Mouse (Mus musculus) CD4-positive, CD25-positive, alpha-beta regulatory T cell, adult 2 months (primary cell): ENCODE results near the gene Setd7.

Experiments used
- DNase-seq: peaks from one replicate; pipeline ENCODE4 v3.0.0-alpha.2; 2012; ENCODE audit warnings: low read depth, low spot score

Gene Setd7

DNA sequence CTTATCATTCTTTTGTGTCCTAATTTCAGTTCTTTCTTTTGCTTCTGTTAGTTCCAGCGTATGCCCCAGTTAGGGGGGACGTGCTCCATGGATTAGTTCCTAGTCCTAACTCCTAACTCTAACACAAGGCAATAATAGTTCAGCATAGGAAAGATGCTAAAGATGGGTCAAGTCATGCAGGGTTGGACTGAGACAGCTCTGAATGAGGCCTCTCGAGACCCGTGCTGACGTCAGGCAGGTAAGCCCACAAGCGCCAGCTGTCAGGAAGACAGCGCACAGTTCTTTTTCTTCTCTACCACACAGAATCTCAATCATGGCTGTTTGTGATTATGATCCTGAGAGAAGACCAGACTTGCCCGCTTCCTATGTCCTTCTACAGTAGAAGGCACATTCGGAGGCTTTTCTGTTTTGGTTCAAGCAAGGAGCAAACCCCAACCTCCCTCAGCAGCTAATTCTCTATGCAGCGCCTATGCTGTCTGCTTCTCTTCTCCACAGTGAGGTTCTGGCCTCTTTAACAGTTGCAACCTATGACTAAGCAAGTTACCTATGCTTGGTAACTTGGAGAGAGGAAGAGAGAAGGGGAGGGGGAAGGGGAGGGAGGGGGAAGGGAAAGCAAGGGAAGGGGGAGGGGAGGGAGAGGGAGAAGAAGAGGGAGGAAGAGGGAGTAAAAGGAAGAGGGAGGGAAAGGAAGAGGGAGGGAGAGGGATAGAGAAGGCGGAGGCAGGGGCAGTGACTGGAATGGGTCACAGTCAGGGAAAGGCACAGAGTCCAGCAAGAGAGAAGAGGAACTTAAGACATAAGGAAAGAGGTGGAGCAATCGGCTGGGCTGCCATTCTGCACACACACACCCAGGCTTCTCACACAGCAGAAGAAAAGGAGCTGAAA lies 42.6 kb downstream of the Setd7 start:
- no peak for DNase-seq

- no peak for DNase-seq
Measured at GRCm38 (mm10) chr3:51517467-51517866, 43.2 kb downstream of the Setd7 start.

- DNase-seq, result no peak
Measured at GRCm38 (mm10) chr3:51511983-51512382, 48.7 kb downstream of the Setd7 start.

GRCm38 (mm10) chr3:51510903-51511302 lies 49.8 kb downstream of the Setd7 start:
- DNase-seq, result peak; percentile 85

- DNase-seq, result no peak
Measured at GRCm38 (mm10) chr3:51505465-51505864, 55.2 kb downstream of the Setd7 start.

- DNase-seq, result no peak
Measured at GRCm38 (mm10) chr3:51504385-51504952, 56.2 kb downstream of the Setd7 start.

- DNase-seq, result no peak
Measured at GRCm38 (mm10) chr3:51499876-51500275, 60.8 kb downstream of the Setd7 start.

- DNase-seq, result no peak
Measured at GRCm38 (mm10) chr3:51498659-51499058, 62.0 kb downstream of the Setd7 start.

DNA sequence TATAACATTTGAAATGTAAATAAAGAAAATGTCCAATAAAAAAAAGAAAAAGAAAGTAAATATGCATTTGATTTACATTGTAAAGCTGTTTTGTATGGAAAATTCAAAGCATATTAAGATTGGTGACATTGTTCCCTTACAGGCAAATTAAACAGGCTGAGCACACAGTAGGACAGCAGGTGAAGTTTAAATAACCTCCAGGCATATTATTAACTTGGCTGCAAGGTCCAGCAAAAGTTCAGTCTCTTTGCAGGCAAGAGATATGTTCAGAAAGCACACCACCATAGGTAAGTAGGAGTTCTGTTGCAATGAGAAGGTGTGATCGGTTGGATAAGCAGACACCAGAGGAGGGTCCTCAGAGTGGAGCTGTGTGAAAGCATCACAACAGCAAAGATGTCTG lies 62.7 kb downstream of the Setd7 start:
- no peak for DNase-seq

- DNase-seq, result peak; percentile 60
Measured at GRCm38 (mm10) chr3:51495646-51496045, 65.0 kb downstream of the Setd7 start.

DNA sequence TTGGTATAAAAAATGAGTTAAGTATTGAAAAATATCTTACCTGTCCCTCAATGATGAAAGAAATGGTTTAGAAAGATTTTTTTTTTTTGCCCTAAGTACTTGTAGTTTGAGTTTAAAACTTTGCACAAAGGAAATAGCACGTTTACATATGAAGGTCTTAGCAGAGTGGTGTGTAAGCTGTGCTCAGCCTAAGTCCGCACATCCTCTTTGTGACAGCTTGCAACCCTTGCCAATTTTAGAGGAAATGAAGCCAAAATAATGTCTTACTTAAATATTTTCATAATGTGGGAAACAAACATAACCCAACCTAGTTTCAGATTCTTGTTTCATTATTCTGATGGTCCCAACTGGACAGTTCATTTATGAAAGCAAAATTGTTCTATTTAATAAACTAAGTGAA lies 66.2 kb downstream of the Setd7 start:
- no peak for DNase-seq

GRCm38 (mm10) chr3:51493272-51493838 lies 67.3 kb downstream of the Setd7 start:
- no peak for DNase-seq

DNA sequence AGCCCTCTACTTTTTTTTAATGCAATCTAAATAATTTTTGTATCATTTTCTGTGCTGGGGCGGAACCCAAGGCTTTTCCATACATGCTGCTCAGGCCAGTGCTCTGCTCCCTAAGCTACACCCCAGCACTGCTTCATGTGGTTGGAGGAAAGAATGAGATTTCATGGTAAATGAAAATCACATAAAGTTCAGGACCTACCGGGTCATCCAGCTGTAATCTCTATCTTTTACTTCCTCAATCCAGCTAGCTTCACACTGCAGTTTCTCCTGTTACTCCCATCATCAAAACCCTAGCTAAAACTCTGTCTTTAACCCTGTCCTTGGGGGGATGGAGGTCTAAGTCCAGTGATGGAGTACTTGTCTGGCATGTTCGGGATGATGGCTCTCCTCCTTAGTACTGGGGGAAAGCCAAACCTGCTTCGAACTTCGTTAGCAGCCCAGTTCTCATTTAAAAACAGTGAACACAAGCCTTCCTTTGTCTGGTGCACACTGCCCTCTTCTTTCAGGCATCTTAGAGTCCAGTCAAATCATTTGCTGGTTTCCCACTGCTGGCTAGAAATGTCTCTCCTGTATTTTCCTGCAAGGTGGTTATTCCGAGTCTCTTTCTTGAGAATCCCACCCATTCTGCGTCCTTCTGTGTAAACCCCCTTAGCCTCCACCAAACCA lies 70.5 kb downstream of the Setd7 start:
- no peak for DNase-seq

DNA sequence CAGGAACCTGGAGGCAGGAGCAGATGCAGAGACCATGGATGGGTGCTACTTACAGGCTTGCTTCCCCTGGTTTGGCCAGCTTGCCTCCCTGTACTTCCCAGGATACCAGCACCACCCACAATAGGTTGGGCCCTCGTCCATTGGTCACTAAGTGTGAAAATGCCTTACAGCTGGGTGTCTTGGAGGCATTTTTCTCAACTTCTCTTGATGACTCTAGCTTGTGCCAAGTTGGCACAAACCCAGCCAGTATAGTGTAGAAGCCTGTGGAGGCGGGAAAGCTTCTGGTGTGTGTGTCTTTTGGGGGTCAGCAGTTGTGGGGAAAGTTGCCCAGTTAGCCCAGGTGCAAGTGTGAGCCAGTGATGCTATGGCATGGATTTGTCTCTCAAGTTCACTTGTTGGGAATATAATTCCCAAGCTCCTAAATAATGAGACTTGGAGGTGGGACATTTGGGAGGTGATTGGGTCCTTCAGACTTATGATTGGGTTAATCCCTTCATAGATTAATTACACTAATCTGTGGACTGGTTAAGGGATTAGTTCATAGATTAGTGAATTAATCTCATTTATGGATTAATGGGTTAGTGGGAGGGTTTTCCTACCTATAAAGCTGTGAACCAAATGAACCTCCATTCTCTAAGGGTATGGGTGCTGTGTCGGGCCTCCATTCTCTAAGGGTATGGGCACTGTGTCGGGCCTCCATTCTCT lies 74.0 kb downstream of the Setd7 start:
- DNase-seq, result no peak

GRCm38 (mm10) chr3:51485347-51485746 lies 75.3 kb downstream of the Setd7 start:
- no peak for DNase-seq

GRCm38 (mm10) chr3:51484370-51484769 lies 76.3 kb downstream of the Setd7 start:
- no peak for DNase-seq

- peak; percentile 98 for DNase-seq
Measured at GRCm38 (mm10) chr3:51483741-51484359, 76.8 kb downstream of the Setd7 start, which contains the start of gene Rab33b. Gene Rab33b (plus strand): TSS chr3:51483920.

DNA sequence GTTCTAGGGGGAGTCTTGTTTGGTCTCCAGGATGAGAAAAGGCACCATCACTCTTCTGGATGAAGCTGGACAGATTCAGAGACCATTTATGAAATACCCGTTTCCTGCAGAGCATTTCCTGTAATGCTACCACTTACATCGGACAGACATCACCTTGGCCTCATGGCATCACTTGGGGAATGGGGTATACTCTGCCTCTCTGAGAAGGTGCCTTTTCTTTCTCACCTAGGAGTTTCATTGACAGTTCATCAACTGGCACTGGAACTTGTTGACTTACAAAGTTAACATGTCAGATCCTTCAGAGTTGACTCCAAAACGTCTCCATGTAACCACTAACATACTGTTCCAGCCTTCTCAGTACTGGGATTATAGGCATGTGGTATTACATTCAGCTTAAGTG lies 77.9 kb downstream of the Setd7 start:
- DNase-seq, result no peak

DNA sequence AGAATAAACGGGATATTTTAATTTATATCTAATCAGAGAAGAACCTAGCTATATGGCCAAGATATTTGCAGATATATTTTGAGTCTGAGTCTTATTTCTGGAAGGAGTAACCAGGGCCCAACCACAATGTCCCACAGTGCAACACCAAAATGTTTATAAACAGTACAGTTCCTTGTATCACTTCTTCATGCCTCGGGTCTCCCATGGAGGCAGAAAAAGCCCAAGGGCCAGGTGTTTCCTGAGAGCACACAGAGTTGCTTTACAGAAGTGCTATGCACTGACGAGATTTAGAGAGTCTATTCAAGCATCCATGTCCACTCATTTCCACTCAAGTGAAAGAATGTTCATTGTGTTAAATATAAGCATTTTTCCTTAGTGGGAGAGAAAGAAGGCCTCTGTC lies 78.8 kb downstream of the Setd7 start:
- DNase-seq, result no peak

GRCm38 (mm10) chr3:51481059-51481458 lies 79.6 kb downstream of the Setd7 start:
- peak; percentile 86 for DNase-seq

- no peak for DNase-seq
Measured at GRCm38 (mm10) chr3:51479893-51480292, 80.8 kb downstream of the Setd7 start.
